Mouse (Mus musculus) bone marrow macrophage, adult 2 months (primary cell): ENCODE measurements around the gene Arntl2. TPM values are rescaled to one million over a fixed set of nuclear protein-coding genes. Genes with fewer than 3 reads are reported as not detected.

Source experiments
- H3K27ac ChIP-seq: 2 replicates; pipeline ENCODE4 v1.5.1; 2012; ENCODE audit warnings: low read depth, low read length; ENCODE audit not compliant: insufficient read depth
- H3K4me1 ChIP-seq: 2 replicates; pipeline ENCODE4 v1.6.1; 2012; ENCODE audit warnings: low read length; ENCODE audit not compliant: control insufficient read depth, insufficient read depth
- H3K4me3 ChIP-seq: 2 replicates; pipeline ENCODE4 v1.5.1; 2012; ENCODE audit warnings: mild to moderate bottlenecking, low read length, moderate library complexity; ENCODE audit not compliant: insufficient read depth
- CTCF ChIP-seq: IDR thresholded peaks from 2 replicates; pipeline ENCODE4 v1.5.1; 2012; ENCODE audit warnings: low read depth, mild to moderate bottlenecking, low read length, moderate library complexity
- POLR2A ChIP-seq: IDR thresholded peaks from 2 replicates; pipeline ENCODE4 v1.6.1; 2012; ENCODE audit warnings: mild to moderate bottlenecking, low read depth, low read length, borderline replicate concordance
- polyA plus RNA-seq: library from polyadenylated mRNA; stranded (reverse); fragments of >200 nt; gene quantifications from 2 replicates; pipeline ENCODE4 v1.2.4, GENCODE M21; 2012; ENCODE audit not compliant: missing spikeins, insufficient read depth, insufficient read length

Gene Arntl2
- polyA plus RNA-seq, 1 experiment, result 2.7 TPM

- Histone ChIP-seq H3K4me1 (no peaks in the 10 kb centered on the region), H3K4me3 (no peak overlapping the region), H3K27ac (no peak overlapping the region)
- TF ChIP-seq POLR2A (no peak), CTCF (no peak)
Measured at GRCm38 (mm10) chr6:146821958-146822357, 26.1 kb downstream of the Arntl2 start.

GRCm38 (mm10) chr6:146824727-146825486 is 29.1 kb downstream of the Arntl2 start:
- H3K4me3 ChIP-seq, result no peak overlapping the region
- H3K4me1 ChIP-seq, result no peaks in the 10 kb centered on the region
- H3K27ac ChIP-seq, result no peak overlapping the region
- TF ChIP-seq POLR2A (no peak), CTCF (peak; percentile 84; the same call in 1 of the 2 replicates)

- Histone ChIP-seq H3K4me3 (no peak overlapping the region), H3K4me1 (no peaks in the 10 kb centered on the region), H3K27ac (no peak overlapping the region)
- TF ChIP-seq POLR2A, result no peak
- TF ChIP-seq CTCF, result no peak
Measured at GRCm38 (mm10) chr6:146825487-146825773, 29.6 kb downstream of the Arntl2 start.

GRCm38 (mm10) chr6:146831320-146831719 is 35.5 kb downstream of the Arntl2 start:
- Histone ChIP-seq H3K4me1 (peaks cover 4% of the 10 kb centered on the region; the same call in 1 of the 2 replicates), H3K4me3 (no peak overlapping the region), H3K27ac (no peak overlapping the region)
- TF ChIP-seq POLR2A (no peak), CTCF (no peak)

DNA sequence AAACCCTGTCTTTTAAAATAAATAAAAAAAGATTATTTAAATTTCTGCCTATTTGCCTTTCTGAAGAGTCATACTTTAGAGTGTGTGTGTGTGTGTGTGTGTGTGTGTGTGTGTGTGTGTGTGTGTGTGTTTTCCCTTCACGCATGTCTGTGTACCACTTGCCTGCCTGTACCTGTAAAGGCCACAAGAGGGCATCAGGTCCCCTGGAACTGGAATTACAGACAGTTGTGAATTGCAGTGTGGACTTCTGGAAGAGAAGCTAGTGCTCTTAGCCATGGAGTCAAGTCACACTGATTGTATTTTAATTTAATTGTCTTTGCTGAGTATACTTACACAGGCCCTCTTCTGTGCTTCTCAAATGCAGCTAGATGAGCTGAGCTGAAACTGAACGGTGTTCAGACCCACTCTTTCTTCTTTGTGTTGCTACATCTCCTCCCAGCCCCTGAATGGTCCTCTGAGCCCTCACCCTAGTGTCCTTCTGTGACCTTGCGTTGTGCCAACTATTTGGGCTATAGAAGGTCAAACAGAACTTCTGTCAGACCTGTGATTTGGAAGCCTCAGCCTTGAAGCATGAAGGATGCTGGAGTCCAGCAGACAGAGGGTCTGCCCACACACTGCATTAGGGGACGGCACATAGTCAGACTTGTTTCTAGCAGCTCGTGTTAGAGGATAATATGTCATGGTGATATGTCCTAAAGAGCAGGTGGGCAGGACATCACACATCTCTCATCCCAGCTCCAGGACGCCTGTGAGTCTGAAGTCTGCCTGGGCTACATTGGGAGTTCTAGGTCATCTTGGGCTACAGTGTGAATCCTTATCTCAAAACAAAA is 37.8 kb downstream of the Arntl2 start:
- TF ChIP-seq CTCF, result peak; percentile 29; the same call in 1 of the 2 replicates
- TF ChIP-seq POLR2A, result no peak
- H3K4me1 ChIP-seq, result peaks cover 4% of the 10 kb centered on the region; the same call in 1 of the 2 replicates
- no peak overlapping the region for H3K4me3 ChIP-seq
- no peak overlapping the region for H3K27ac ChIP-seq

- Histone ChIP-seq H3K4me1 (peaks cover 4% of the 10 kb centered on the region; the same call in 1 of the 2 replicates), H3K27ac (no peak overlapping the region), H3K4me3 (no peak overlapping the region)
- TF ChIP-seq CTCF, result no peak
- no peak for TF ChIP-seq POLR2A
Measured at GRCm38 (mm10) chr6:146834342-146834741, 38.5 kb downstream of the Arntl2 start.

DNA sequence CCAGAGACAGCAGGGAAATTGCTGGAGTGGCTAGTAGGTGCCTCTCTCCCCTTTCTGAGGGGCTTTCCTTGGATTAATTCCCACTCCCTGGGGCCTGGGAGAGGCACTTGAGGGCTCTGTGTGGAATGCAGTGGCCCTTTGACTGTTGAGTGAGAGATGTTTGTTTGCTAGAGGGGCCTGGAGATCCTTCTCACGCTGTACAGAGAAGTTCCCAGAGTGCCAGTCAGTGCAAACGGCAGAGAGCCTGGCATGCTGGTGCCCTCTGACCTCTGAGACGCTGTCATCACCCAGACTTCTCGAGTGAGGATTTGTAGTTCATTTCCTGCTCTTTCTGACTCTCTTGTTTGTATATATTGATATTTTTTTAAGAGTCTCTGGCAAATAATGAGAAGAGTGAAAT is 39.9 kb downstream of the Arntl2 start:
- Histone ChIP-seq H3K4me1 (peaks cover 4% of the 10 kb centered on the region; the same call in 1 of the 2 replicates), H3K27ac (no peak overlapping the region), H3K4me3 (no peak overlapping the region)
- TF ChIP-seq POLR2A (no peak), CTCF (no peak)

- Histone ChIP-seq H3K27ac (no peak overlapping the region), H3K4me1 (peaks cover 4% of the 10 kb centered on the region; the same call in 1 of the 2 replicates), H3K4me3 (no peak overlapping the region)
- TF ChIP-seq POLR2A (no peak), CTCF (no peak)
Measured at GRCm38 (mm10) chr6:146837316-146837715, 41.5 kb downstream of the Arntl2 start.

- TF ChIP-seq CTCF, result no peak
- no peak for TF ChIP-seq POLR2A
- Histone ChIP-seq H3K4me1 (peaks cover 4% of the 10 kb centered on the region; the same call in 1 of the 2 replicates), H3K4me3 (no peak overlapping the region), H3K27ac (no peak overlapping the region)
Measured at GRCm38 (mm10) chr6:146838366-146838765, 42.5 kb downstream of the Arntl2 start.

DNA sequence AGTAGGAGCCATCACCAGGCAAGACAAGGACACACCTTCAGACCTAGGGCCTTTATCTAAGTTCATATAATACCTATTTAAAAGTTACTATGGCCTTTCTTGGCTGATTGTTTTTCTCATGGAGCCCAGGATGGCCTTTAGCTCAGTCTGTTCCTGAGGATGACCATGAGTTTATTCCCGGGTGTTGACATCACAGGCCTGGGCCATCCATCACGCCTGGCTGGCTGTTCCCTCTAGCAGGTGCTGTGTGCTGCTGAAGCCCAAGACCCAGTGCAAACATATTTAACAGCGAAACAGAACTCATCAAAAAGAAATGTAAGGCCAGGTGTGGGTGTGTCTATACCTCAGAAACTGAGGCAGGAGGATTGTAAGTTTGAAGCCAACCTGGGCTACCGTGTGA is 43.0 kb downstream of the Arntl2 start:
- H3K27ac ChIP-seq, result no peak overlapping the region
- no peak overlapping the region for H3K4me3 ChIP-seq
- no peak for TF ChIP-seq CTCF
- TF ChIP-seq POLR2A, result no peak
- peaks cover 4% of the 10 kb centered on the region; the same call in 1 of the 2 replicates for H3K4me1 ChIP-seq
